In genomic region chr9:110047260-110047659, GRCm38 (mm10) we compare ENCODE assay signal across 24 mouse cellular contexts.
DNase-seq lines count a peak whose midpoint lies in the region; ATAC-seq lines count a peak whose summit lies in the region.
"Had no signal": no experiment of that assay in that cellular context is flagged by ENCODE, and none has a peak within 500 bp of the region (broad histone marks: within the 10 kb centered on the region; RNA-seq: fewer than 3 reads in every experiment).

No protein-coding gene starts in this region.

- H3K36me3 ChIP-seq in hindbrain, embryonic 11.5 days (ENCODE audit: control insufficient read depth, insufficient read depth, low read length): no peaks in the 10 kb centered on the region
- no peaks in the 10 kb centered on the region for H3K36me3 ChIP-seq in hindbrain, embryonic 16.5 days (ENCODE audit: control insufficient read depth, insufficient read depth, low read length)
- H3K36me3 ChIP-seq in midbrain, embryonic 12.5 days: no peaks in the 10 kb centered on the region
- H3K36me3 ChIP-seq in midbrain, embryonic 13.5 days: peaks cover 3% of the 10 kb centered on the region; the same call in 1 of the 2 replicates
- H3K36me3 ChIP-seq: hindbrain, embryonic 13.5 days had no signal

- no peaks in the 10 kb centered on the region for H3K9me3 ChIP-seq in hindbrain, embryonic 11.5 days (ENCODE audit: control insufficient read depth, low read length)
- no peaks in the 10 kb centered on the region for H3K9me3 ChIP-seq in hindbrain, embryonic 16.5 days (ENCODE audit: control insufficient read depth, low read length)
- no peaks in the 10 kb centered on the region for H3K9me3 ChIP-seq in midbrain, embryonic 12.5 days
- no peaks in the 10 kb centered on the region for H3K9me3 ChIP-seq in midbrain, embryonic 13.5 days
- H3K9me3 ChIP-seq: forebrain, embryonic 10.5 days; forebrain, embryonic 13.5 days; hindbrain, embryonic 13.5 days had no signal

- H3K27ac ChIP-seq in hindbrain, embryonic 11.5 days (ENCODE audit: low read depth, low read length): no peak overlapping the region
- H3K27ac ChIP-seq in hindbrain, embryonic 16.5 days (ENCODE audit: low read depth, low read length): no peak overlapping the region
- 0 out of 2 replicates have a peak overlapping the region, but pooled peaks have one; percentile 30 for H3K27ac ChIP-seq in midbrain, embryonic 12.5 days (replicated peaks)
- H3K27ac ChIP-seq in midbrain, embryonic 13.5 days: no peak overlapping the region
- H3K27ac ChIP-seq: forebrain, embryonic 10.5 days; forebrain, embryonic 13.5 days; hindbrain, postnatal 0 days had no signal

- H3K4me2 ChIP-seq in hindbrain, embryonic 11.5 days (replicated peaks; ENCODE audit: low read depth, low read length): no peak overlapping the region
- H3K4me2 ChIP-seq in hindbrain, embryonic 16.5 days (ENCODE audit: low read length): no peak overlapping the region
- H3K4me2 ChIP-seq in midbrain, embryonic 12.5 days (replicated peaks): no peak overlapping the region
- no peak overlapping the region for H3K4me2 ChIP-seq in midbrain, embryonic 13.5 days (replicated peaks)
- H3K4me2 ChIP-seq: forebrain, embryonic 13.5 days; heart, embryonic 11.5 days; hindbrain, embryonic 13.5 days had no signal

- H3K4me3 ChIP-seq in hindbrain, embryonic 11.5 days (ENCODE audit: low read depth, low read length): no peak overlapping the region
- no peak overlapping the region for H3K4me3 ChIP-seq in hindbrain, embryonic 16.5 days (ENCODE audit: low read length)
- no peak overlapping the region for H3K4me3 ChIP-seq in midbrain, embryonic 12.5 days
- no peak overlapping the region for H3K4me3 ChIP-seq in midbrain, embryonic 13.5 days (replicated peaks)
- H3K4me3 ChIP-seq: forebrain, embryonic 10.5 days; forebrain, embryonic 13.5 days; hindbrain, embryonic 13.5 days had no signal

- peak; percentile 14 for DNase-seq in embryo, embryonic 10.5 days (ENCODE audit: low spot score)
- DNase-seq in embryo, embryonic 9.5 days (ENCODE audit: extremely low spot score): no peak
- no peak for DNase-seq in hindbrain, embryonic 11.5 days (ENCODE audit: low spot score)
- peak; percentile 37 for DNase-seq in mesoderm, embryonic 11.5 days (ENCODE audit: low read depth, low spot score)
- DNase-seq in adrenal gland, postnatal 36 days: no peak
- DNase-seq: adrenal gland, postnatal 10 days; cerebellum, adult 11 months; cerebellum, adult 2 months; cerebellum, adult 9-11 months; cerebellum, postnatal 25 days; gastrocnemius, postnatal 10 days; gastrocnemius, postnatal 36 days; heart, postnatal 14 days had no signal

- no peaks in the 10 kb centered on the region for H3K27me3 ChIP-seq in hindbrain, embryonic 11.5 days (ENCODE audit: control insufficient read depth, insufficient read depth, low read length)
- H3K27me3 ChIP-seq in hindbrain, embryonic 16.5 days (replicated peaks; ENCODE audit: control insufficient read depth, insufficient read depth, low read length): no peaks in the 10 kb centered on the region
- no peaks in the 10 kb centered on the region for H3K27me3 ChIP-seq in midbrain, embryonic 12.5 days
- H3K27me3 ChIP-seq in midbrain, embryonic 13.5 days: no peaks in the 10 kb centered on the region
- H3K27me3 ChIP-seq: forebrain, embryonic 13.5 days; hindbrain, embryonic 13.5 days had no signal

- peaks cover 7% of the 10 kb centered on the region; the same call in 1 of the 2 replicates for H3K4me1 ChIP-seq in hindbrain, embryonic 11.5 days (replicated peaks; ENCODE audit: control insufficient read depth, insufficient read depth, low read length)
- peaks cover 14% of the 10 kb centered on the region for H3K4me1 ChIP-seq in hindbrain, embryonic 16.5 days (ENCODE audit: control insufficient read depth, insufficient read depth, low read depth, low read length)
- peaks cover 27% of the 10 kb centered on the region for H3K4me1 ChIP-seq in midbrain, embryonic 12.5 days
- H3K4me1 ChIP-seq in midbrain, embryonic 13.5 days (replicated peaks): peaks cover 32% of the 10 kb centered on the region

- peak; percentile 38; the same call in 1 of the 2 replicates for ATAC-seq in hindbrain, embryonic 11.5 days (ENCODE audit: low FRiP score)
- ATAC-seq in hindbrain, embryonic 16.5 days: no peak
- ATAC-seq in midbrain, embryonic 12.5 days (ENCODE audit: low FRiP score, low read depth): no peak
- no peak for ATAC-seq in midbrain, embryonic 13.5 days
- ATAC-seq: activated CD4-positive, CD25-positive, alpha-beta regulatory T cell, adult 4 months; forebrain, embryonic 13.5 days; forebrain, embryonic 16.5 days; hindbrain, postnatal 0 days; inflammation-experienced regulatory T-cells, adult 6 months had no signal

- no peak overlapping the region for H3K9ac ChIP-seq in hindbrain, embryonic 11.5 days (ENCODE audit: low read depth, low read length)
- no peak overlapping the region for H3K9ac ChIP-seq in hindbrain, embryonic 16.5 days (ENCODE audit: low read depth, low read length)
- no peak overlapping the region for H3K9ac ChIP-seq in midbrain, embryonic 12.5 days (replicated peaks)
- no peak overlapping the region for H3K9ac ChIP-seq in midbrain, embryonic 13.5 days (replicated peaks)
- H3K9ac ChIP-seq: forebrain, embryonic 13.5 days; hindbrain, embryonic 13.5 days had no signal

Comparison
In these comparisons a context has a peak if more than half of its experiments do, and no peak if none do; other contexts are left out.
1. DNase-seq: peak in embryo, embryonic 10.5 days (single experiment) and mesoderm, embryonic 11.5 days (single experiment); none in embryo, embryonic 9.5 days (single experiment), hindbrain, embryonic 11.5 days (single experiment) and adrenal gland, postnatal 36 days (0 of 2).